Mouse (Mus musculus): Measurements from ENCODE around the gene Fen1.

DNA sequence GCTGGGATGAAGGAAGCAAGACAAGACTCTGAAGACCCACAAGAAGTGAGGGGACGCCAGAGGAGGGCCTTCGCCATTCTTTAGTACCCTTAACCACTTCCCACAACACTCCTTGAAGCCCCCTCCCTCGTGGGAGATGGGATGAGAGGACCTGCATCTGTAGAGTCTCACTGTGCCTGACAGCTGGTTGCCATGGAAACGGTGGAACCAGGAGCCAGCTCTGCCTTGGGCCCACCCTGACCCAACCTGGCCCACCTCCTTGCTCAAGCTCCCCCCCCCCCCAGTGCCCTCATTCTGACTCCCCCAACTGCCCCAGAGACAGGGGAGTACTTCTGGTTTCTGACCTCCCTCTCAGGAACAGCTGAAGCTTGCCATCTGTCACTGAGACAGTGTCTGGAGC, 17.6 kb upstream of the Fen1 start:
- TF ChIP-seq CTCF (IDR thresholded peaks at IDR 0.05; ENCODE audit: low read depth, low read length) (no peak), POLR2A (IDR thresholded peaks at IDR 0.05; ENCODE audit: borderline replicate concordance, low read depth, low read length) (no peak)

Measured in bone marrow macrophage, adult 2 months (primary cell).